Mouse (Mus musculus): ENCODE results near the gene Ndufs3.

The Ndufs3 gene

GRCm38 (mm10) chr2:90847681-90848050 is 57.0 kb downstream of the Ndufs3 start:
- peak; percentile 23 for DNase-seq

GRCm38 (mm10) chr2:90846955-90847680 is 57.5 kb downstream of the Ndufs3 start, which contains the start of gene Mtch2:
Mtch2 (plus strand) TSS chr2:90847155.
- DNase-seq, result peak; percentile 99

- no peak for DNase-seq
These were observed 58.1 kb downstream of the Ndufs3 start for GRCm38 (mm10) chr2:90846597-90846954.

- DNase-seq, result no peak
These were observed 58.5 kb downstream of the Ndufs3 start for GRCm38 (mm10) chr2:90846171-90846570.

GRCm38 (mm10) chr2:90845234-90845633 is 59.4 kb downstream of the Ndufs3 start:
- no peak for DNase-seq
